ENCODE assay signal across 14 mouse cellular contexts in the genomic region with DNA sequence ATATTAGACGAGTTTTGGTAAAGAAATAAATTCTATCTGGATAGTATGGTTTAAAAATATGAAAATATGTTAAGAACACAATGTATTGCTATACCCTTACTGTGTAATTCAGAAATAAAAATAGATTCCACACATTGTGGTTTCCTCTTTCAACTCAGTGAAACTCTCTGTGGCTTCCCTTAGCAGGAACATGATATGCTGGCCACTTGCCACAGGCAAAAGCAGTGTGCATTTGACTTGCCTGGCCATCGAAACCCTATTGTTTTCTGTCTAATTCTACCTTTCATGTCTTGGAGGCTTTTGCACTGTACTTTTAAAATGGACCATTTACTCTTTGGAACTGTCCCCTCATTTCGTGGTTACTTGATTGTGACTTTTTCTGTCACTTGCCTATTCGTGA.
DNase-seq lines count a peak whose midpoint lies in the region; ATAC-seq and TF ChIP-seq lines count a peak whose summit lies in the region.
"Had no signal": no experiment of that assay in that cellular context is flagged by ENCODE, and none has a peak within 500 bp of the region (broad histone marks: within the 10 kb centered on the region; RNA-seq: fewer than 3 reads in every experiment).

No protein-coding gene starts in this region.

- H3K36me3 ChIP-seq in kidney, adult 2 months (ENCODE audit: control insufficient read depth, insufficient read depth, low read length) = no peaks in the 10 kb centered on the region
- H3K36me3 ChIP-seq in kidney, embryonic 14.5 days (ENCODE audit: control insufficient read depth, insufficient read depth, low read length) = no peaks in the 10 kb centered on the region
- H3K36me3 ChIP-seq: hindbrain, embryonic 10.5 days; intestine, embryonic 15.5 days; liver, embryonic 13.5 days had no signal

- 66% methylated on average over 4 of the region's 4 CpGs for WGBS in kidney, adult 2 months
- WGBS in kidney, embryonic 14.5 days = 82% methylated on average over 4 of the region's 4 CpGs

- H3K27ac ChIP-seq in kidney, adult 2 months (ENCODE audit: insufficient read depth, low read depth, low read length) = no peak overlapping the region
- no peak overlapping the region for H3K27ac ChIP-seq in kidney, embryonic 14.5 days (ENCODE audit: low read depth, low read length)
- peak overlapping the region; percentile 24 for H3K27ac ChIP-seq in bone marrow macrophage, adult 2 months (ENCODE audit: insufficient read depth, low read depth, low read length)
- H3K27ac ChIP-seq: hindbrain, embryonic 10.5 days; intestine, embryonic 15.5 days; liver, embryonic 13.5 days had no signal

- peak; percentile 8 for DNase-seq in kidney, adult 2 months
- DNase-seq in 416B (ENCODE audit: low read depth) = peak; percentile 93
- no peak for DNase-seq in left cerebral cortex, postnatal 10 days (ENCODE audit: extremely low spot score in 1 of 2, low spot score in 2 of 2)
- no peak for DNase-seq in right cerebral cortex, adult 18-20 months
- DNase-seq: adrenal gland, postnatal 36 days; cerebellum, adult 11 months; liver, embryonic 13.5 days had no signal

- no peaks in the 10 kb centered on the region for H3K27me3 ChIP-seq in kidney, adult 2 months (replicated peaks; ENCODE audit: control insufficient read depth, insufficient read depth, low read length)
- H3K27me3 ChIP-seq in kidney, embryonic 14.5 days (ENCODE audit: control insufficient read depth, insufficient read depth, low read length) = no peaks in the 10 kb centered on the region
- H3K27me3 ChIP-seq: intestine, embryonic 15.5 days; liver, embryonic 13.5 days had no signal

- TF ChIP-seq CTCF in kidney, adult 2 months (conservative IDR thresholded peaks at IDR 0.05; ENCODE audit: insufficient read depth, insufficient read length, low read depth, low read length) = no peak
- TF ChIP-seq CTCF in bone marrow macrophage, adult 2 months (IDR thresholded peaks at IDR 0.05; ENCODE audit: low read depth, low read length) = no peak

- no peak overlapping the region for H3K9ac ChIP-seq in kidney, embryonic 14.5 days (ENCODE audit: low read depth, low read length)
- H3K9ac ChIP-seq: intestine, embryonic 15.5 days; liver, embryonic 13.5 days had no signal

- TF ChIP-seq POLR2A in kidney, adult 2 months (IDR thresholded peaks at IDR 0.05; ENCODE audit: low read depth, low read length) = no peak
- TF ChIP-seq POLR2A in bone marrow macrophage, adult 2 months (IDR thresholded peaks at IDR 0.05; ENCODE audit: borderline replicate concordance, low read depth, low read length) = no peak

- no peak overlapping the region for H3K4me3 ChIP-seq in kidney, adult 2 months (ENCODE audit: insufficient read depth, low read depth, low read length)
- H3K4me3 ChIP-seq in kidney, embryonic 14.5 days (ENCODE audit: low read length) = no peak overlapping the region
- no peak overlapping the region for H3K4me3 ChIP-seq in bone marrow macrophage, adult 2 months (ENCODE audit: insufficient read depth, low read length)
- H3K4me3 ChIP-seq: erythroblast, embryonic 14.5 days; hindbrain, embryonic 10.5 days; intestine, embryonic 15.5 days; liver, embryonic 13.5 days had no signal

- H3K4me1 ChIP-seq in kidney, adult 2 months (ENCODE audit: control insufficient read depth, insufficient read depth, low read length) = no peaks in the 10 kb centered on the region
- no peaks in the 10 kb centered on the region for H3K4me1 ChIP-seq in kidney, embryonic 14.5 days (ENCODE audit: control insufficient read depth, insufficient read depth, low read length)
- H3K4me1 ChIP-seq in bone marrow macrophage, adult 2 months (ENCODE audit: control insufficient read depth, insufficient read depth, low read length) = peaks cover 41% of the 10 kb centered on the region
- H3K4me1 ChIP-seq: hindbrain, embryonic 10.5 days; intestine, embryonic 15.5 days had no signal

- intact Hi-C loops in left cerebral cortex, postnatal 10 days (cut with DNase I) = no loop called here

- no peaks in the 10 kb centered on the region for H3K9me3 ChIP-seq in kidney, embryonic 14.5 days (ENCODE audit: control insufficient read depth, low read length)
- H3K9me3 ChIP-seq: intestine, embryonic 15.5 days; liver, embryonic 13.5 days had no signal

- ATAC-seq in kidney, embryonic 14.5 days (ENCODE audit: low FRiP score, low TSS enrichment) = no peak
- ATAC-seq in megakaryocyte-erythroid progenitor cell, adult 5-6 weeks (replicated peaks; ENCODE audit: low FRiP score, low TSS enrichment, poor library complexity, severe bottlenecking) = peak; percentile 63; the same call in 1 of the 2 replicates
- ATAC-seq: intestine, embryonic 15.5 days had no signal

- no peak overlapping the region for H3K4me2 ChIP-seq in kidney, embryonic 14.5 days (replicated peaks; ENCODE audit: low read depth, low read length)
- H3K4me2 ChIP-seq: intestine, embryonic 15.5 days; liver, embryonic 13.5 days; midbrain, embryonic 11.5 days had no signal

Comparison
In these comparisons a context has a peak if more than half of its experiments do, and no peak if none do; other contexts are left out.
1. DNase-seq: peak in kidney, adult 2 months (single experiment) and 416B (single experiment); none in left cerebral cortex, postnatal 10 days (0 of 2) and right cerebral cortex, adult 18-20 months (single experiment).